Mouse (Mus musculus) MEL (cell line): ENCODE data around the gene Ccdc120.
A peak's percentile ranks its signal among the peaks of the same experiment; 100 is the strongest.

ENCODE experiments used
- CTCF ChIP-seq, 3 experiments: IDR thresholded peaks in 2 of 3; conservative IDR thresholded peaks in 1 of 3; 2 replicates each; pipeline ENCODE4 v1.5.1; 2011 to 2012; ENCODE audit warnings: low read length in 3 of 3, low read depth in 2 of 3, mild to moderate bottlenecking in 2 of 3, improper control_type of control experiment in 1 of 3, inconsistent platforms in 1 of 3, mixed read lengths in 1 of 3, moderate library complexity in 1 of 3; ENCODE audit not compliant: control insufficient read depth in 1 of 3, insufficient read depth in 1 of 3, poor library complexity in 1 of 3, severe bottlenecking in 1 of 3
- EP300 ChIP-seq, 2 experiments: IDR thresholded peaks; 2 replicates each; pipeline ENCODE4 v1.6.1; 2011; ENCODE audit warnings: improper control_type of control experiment in 2 of 2, low read length in 2 of 2, low read depth in 1 of 2, mild to moderate bottlenecking in 1 of 2
- GATA1 ChIP-seq: IDR thresholded peaks from 2 replicates; pipeline ENCODE4 v1.6.1; 2011; ENCODE audit warnings: low read depth, low read length, improper control_type of control experiment
- MEF2A ChIP-seq: IDR thresholded peaks from 2 replicates; pipeline ENCODE4 v1.6.1; 2014; ENCODE audit warnings: low read depth, mild to moderate bottlenecking, inconsistent platforms, low read length, improper control_type of control experiment; ENCODE audit not compliant: poor library complexity, insufficient replicate concordance, severe bottlenecking; ENCODE audit errors: extremely low read depth
- MXI1 ChIP-seq: IDR thresholded peaks from 2 replicates; pipeline ENCODE4 v1.6.1; 2011; ENCODE audit warnings: mild to moderate bottlenecking, low read depth, low read length, improper control_type of control experiment
- POLR2A ChIP-seq, 2 experiments: IDR thresholded peaks; 2 replicates each; pipeline ENCODE4 v1.6.1; 2011 to 2012; ENCODE audit warnings: low read length in 2 of 2, mild to moderate bottlenecking in 2 of 2, control low read depth in 1 of 2, improper control_type of control experiment in 1 of 2, low read depth in 1 of 2, moderate library complexity in 1 of 2; ENCODE audit not compliant: control insufficient read depth in 1 of 2, insufficient read depth in 1 of 2, poor library complexity in 1 of 2
- ZNF384 ChIP-seq: IDR thresholded peaks from 2 replicates; pipeline ENCODE4 v1.6.1; 2012; ENCODE audit warnings: low read depth, mild to moderate bottlenecking, inconsistent platforms, low read length, improper control_type of control experiment

- 0 out of 2 replicates have a peak, but pooled peaks have one; percentile 24 for TF ChIP-seq GATA1
- no peak for TF ChIP-seq POLR2A (IDR thresholded peaks at IDR 0.05; ENCODE audit: control insufficient read depth in 1 of 2, insufficient read depth in 1 of 2, low read depth in 1 of 2, low read length in 2 of 2, poor library complexity in 1 of 2)
- no peak for TF ChIP-seq ZNF384
- TF ChIP-seq MEF2A: no peak
- no peak for TF ChIP-seq MXI1
- TF ChIP-seq EP300 (IDR thresholded peaks at IDR 0.05; ENCODE audit: low read depth in 1 of 2, low read length in 2 of 2): peak in 1 of 2 experiments; percentile 30; a peak in 1 of 4 replicates
- TF ChIP-seq CTCF (IDR thresholded peaks at IDR 0.05 in 2 of 3, conservative IDR thresholded peaks at IDR 0.05 in 1 of 3; ENCODE audit: control insufficient read depth in 1 of 3, insufficient read depth in 1 of 3, low read depth in 2 of 3, low read length in 3 of 3, poor library complexity in 1 of 3, severe bottlenecking in 1 of 3): no peak
Observed at GRCm38 (mm10) chrX:7745429-7745828, 5.3 kb downstream of the Ccdc120 start.
